Mouse (Mus musculus): ENCODE results near the gene Mier2.

- TF ChIP-seq ZNF384 (IDR thresholded peaks at IDR 0.05; ENCODE audit: low read depth, low read length) (no peak), HCFC1 (IDR thresholded peaks at IDR 0.05; ENCODE audit: borderline replicate concordance, insufficient read depth, low read length) (no peak), ZC3H11A (IDR thresholded peaks at IDR 0.05; ENCODE audit: borderline replicate concordance, low read depth, low read length) (no peak), CHD2 (IDR thresholded peaks at IDR 0.05; ENCODE audit: low read depth, low read length) (no peak), MAFK (IDR thresholded peaks at IDR 0.05; ENCODE audit: insufficient read depth, low read depth, low read length) (no peak)
Observed at GRCm38 (mm10) chr10:79586243-79586642, 31.2 kb upstream of the Mier2 start.

Data from ES-E14 (cell line).